Mouse (Mus musculus): ENCODE measurements around the gene Tmem132c. TPM values are rescaled to one million over a fixed set of nuclear protein-coding genes. Genes with fewer than 3 reads are reported as not detected.

The Tmem132c gene
- total RNA-seq, 2 experiments from 2014 or later = 6.5 to 6.6 TPM

- no peak for DNase-seq (ENCODE audit: low spot score in 2 of 2)
- intact Hi-C loops (cut with DNase I) = no loop called here
Observed at GRCm38 (mm10) chr5:127473706-127474105, 232.1 kb downstream of the Tmem132c start.

GRCm38 (mm10) chr5:127474856-127475255 lies 233.2 kb downstream of the Tmem132c start:
- intact Hi-C loops (cut with DNase I) = no loop called here
- DNase-seq (ENCODE audit: low spot score in 2 of 2) = no peak

- intact Hi-C loops (cut with DNase I) = no loop called here
- no peak for DNase-seq (ENCODE audit: low spot score in 2 of 2)
Observed at GRCm38 (mm10) chr5:127477790-127478189, 236.2 kb downstream of the Tmem132c start.

- intact Hi-C loops (cut with DNase I) = no loop called here
- DNase-seq (ENCODE audit: low spot score in 2 of 2) = no peak
Observed at GRCm38 (mm10) chr5:127478322-127478721, 236.7 kb downstream of the Tmem132c start.

GRCm38 (mm10) chr5:127480931-127481330 lies 239.3 kb downstream of the Tmem132c start:
- intact Hi-C loops (cut with DNase I) = loop anchor here (2.0 to 10.0 kb wide), 2 partner anchors 126 to 246 kb away; no protein-coding TSS in a partner anchor
- DNase-seq (ENCODE audit: low spot score in 2 of 2) = no peak

GRCm38 (mm10) chr5:127481416-127481815 lies 239.8 kb downstream of the Tmem132c start:
- intact Hi-C loops (cut with DNase I) = loop anchor here (2.0 to 10.0 kb wide), 2 partner anchors 127 to 247 kb away; no protein-coding TSS in a partner anchor

GRCm38 (mm10) chr5:127482342-127482741 lies 240.7 kb downstream of the Tmem132c start:
- intact Hi-C loops (cut with DNase I) = loop anchor here (10.0 kb wide), 1 partner anchor 128 kb away; no protein-coding TSS in a partner anchor
- no peak for DNase-seq (ENCODE audit: low spot score in 2 of 2)

More at GRCm38 (mm10) chr5:127481416-127481815, 239.8 kb downstream of the Tmem132c start:
- DNase-seq (ENCODE audit: low spot score in 2 of 2) = peak; percentile 48 to 63

- no peak for DNase-seq (ENCODE audit: low spot score in 2 of 2)
- intact Hi-C loops (cut with DNase I) = loop anchor here (10.0 kb wide), 1 partner anchor 129 kb away; no protein-coding TSS in a partner anchor
Observed at GRCm38 (mm10) chr5:127483955-127484659, 242.5 kb downstream of the Tmem132c start.

GRCm38 (mm10) chr5:127484813-127485486 lies 243.3 kb downstream of the Tmem132c start:
- no peak for DNase-seq (ENCODE audit: low spot score in 2 of 2)
- intact Hi-C loops (cut with DNase I) = loop anchor here (10.0 kb wide), 1 partner anchor 130 kb away; no protein-coding TSS in a partner anchor

GRCm38 (mm10) chr5:127487190-127487589 lies 245.6 kb downstream of the Tmem132c start:
- DNase-seq (ENCODE audit: low spot score in 2 of 2) = peak in 1 of 2 experiments; percentile 18
- intact Hi-C loops (cut with DNase I) = loop anchor here (10.0 kb wide), 1 partner anchor 132 kb away; no protein-coding TSS in a partner anchor

GRCm38 (mm10) chr5:127488666-127489065 lies 247.1 kb downstream of the Tmem132c start:
- no peak for DNase-seq (ENCODE audit: low spot score in 2 of 2)
- intact Hi-C loops (cut with DNase I) = loop anchor here (10.0 kb wide), 1 partner anchor 134 kb away; no protein-coding TSS in a partner anchor

GRCm38 (mm10) chr5:127491724-127492123 lies 250.1 kb downstream of the Tmem132c start:
- intact Hi-C loops (cut with DNase I) = no loop called here
- no peak for DNase-seq (ENCODE audit: low spot score in 2 of 2)

GRCm38 (mm10) chr5:127496895-127497294 lies 255.3 kb downstream of the Tmem132c start:
- intact Hi-C loops (cut with DNase I) = no loop called here
- DNase-seq (ENCODE audit: low spot score in 2 of 2) = no peak

- intact Hi-C loops (cut with DNase I) = no loop called here
- DNase-seq (ENCODE audit: low spot score in 2 of 2) = no peak
Observed at GRCm38 (mm10) chr5:127499151-127499827, 257.7 kb downstream of the Tmem132c start.

GRCm38 (mm10) chr5:127502838-127503237 lies 261.2 kb downstream of the Tmem132c start:
- intact Hi-C loops (cut with DNase I) = no loop called here
- DNase-seq (ENCODE audit: low spot score in 2 of 2) = no peak

- no peak for DNase-seq (ENCODE audit: low spot score in 2 of 2)
- intact Hi-C loops (cut with DNase I) = no loop called here
Observed at GRCm38 (mm10) chr5:127505697-127506096, 264.1 kb downstream of the Tmem132c start.

GRCm38 (mm10) chr5:127511653-127512052 lies 270.0 kb downstream of the Tmem132c start:
- DNase-seq (ENCODE audit: low spot score in 2 of 2) = no peak
- intact Hi-C loops (cut with DNase I) = no loop called here

GRCm38 (mm10) chr5:127515960-127516359 lies 274.4 kb downstream of the Tmem132c start:
- DNase-seq (ENCODE audit: low spot score in 2 of 2) = no peak
- intact Hi-C loops (cut with DNase I) = no loop called here

GRCm38 (mm10) chr5:127522744-127523476 lies 281.3 kb downstream of the Tmem132c start:
- intact Hi-C loops (cut with DNase I) = no loop called here
- no peak for DNase-seq (ENCODE audit: low spot score in 2 of 2)
